Mouse (Mus musculus): ENCODE results near the gene Ifnk.

Gene Ifnk

DNA sequence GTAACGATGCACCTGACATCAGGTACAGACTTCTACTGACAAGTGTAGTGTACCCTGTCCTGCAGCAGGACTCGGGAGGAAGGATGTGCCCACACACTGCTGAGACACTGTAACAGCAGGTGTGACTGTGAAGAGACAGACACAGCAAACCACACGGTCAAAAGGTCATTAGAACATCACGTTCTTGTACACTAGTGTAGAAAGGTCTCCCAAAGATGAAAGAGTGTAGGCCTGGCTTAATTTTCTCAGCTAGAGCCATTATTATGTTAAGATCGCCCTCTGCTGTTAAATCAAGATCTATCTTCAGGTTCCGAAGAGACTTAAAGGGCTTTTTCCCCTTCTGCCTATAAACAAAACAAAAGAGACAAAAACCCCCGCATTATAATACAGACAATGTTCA is 40.9 kb downstream of the Ifnk start:
- no peak for DNase-seq (ENCODE audit: low spot score)

GRCm38 (mm10) chr4:35201700-35202099 is 49.8 kb downstream of the Ifnk start:
- DNase-seq (ENCODE audit: low spot score): no peak

Measured in T-cell, adult 2 months (primary cell).